ENCODE assay signal across 14 mouse cellular contexts in genomic region chr5:102946625-102947024, GRCm38 (mm10).
DNase-seq lines count a peak whose midpoint lies in the region; ATAC-seq lines count a peak whose summit lies in the region.
"Had no signal": no experiment of that assay in that cellular context is flagged by ENCODE, and none has a peak within 500 bp of the region (broad histone marks: within the 10 kb centered on the region; RNA-seq: fewer than 3 reads in every experiment).

No protein-coding gene starts in this region.

- no peaks in the 10 kb centered on the region for H3K4me1 ChIP-seq in heart, embryonic 16.5 days (ENCODE audit: control insufficient read depth, insufficient read depth, low read length)

- H3K36me3 ChIP-seq in heart, embryonic 16.5 days (ENCODE audit: control insufficient read depth, insufficient read depth), result no peaks in the 10 kb centered on the region

- WGBS in heart, embryonic 16.5 days, result 62% methylated on average over 8 of the region's 8 CpGs

- peak overlapping the region; percentile 23; the same call in 1 of the 2 replicates for H3K27ac ChIP-seq in heart, embryonic 16.5 days (ENCODE audit: low read length)
- H3K27ac ChIP-seq: forebrain, embryonic 13.5 days had no signal

- no peak overlapping the region for H3K9ac ChIP-seq in heart, embryonic 16.5 days (ENCODE audit: low read length)
- H3K9ac ChIP-seq: forebrain, embryonic 13.5 days had no signal

- no peak overlapping the region for H3K4me3 ChIP-seq in heart, embryonic 16.5 days (ENCODE audit: low read length)
- H3K4me3 ChIP-seq: forebrain, embryonic 13.5 days had no signal

- no peaks in the 10 kb centered on the region for H3K27me3 ChIP-seq in heart, embryonic 16.5 days (ENCODE audit: control insufficient read depth, insufficient read depth, low read length)
- H3K27me3 ChIP-seq: forebrain, embryonic 13.5 days had no signal

- intact Hi-C loops in left cerebral cortex, postnatal 14 days (cut with DNase I), result no loop called here

- DNase-seq in adrenal gland, postnatal 10 days, result peak; percentile 10
- DNase-seq in adrenal gland, postnatal 25 days, result no peak
- DNase-seq in heart, postnatal 4 days, result no peak
- peak; percentile 81 for DNase-seq in brain, adult 2 months (ENCODE audit: low read depth, low spot score)
- DNase-seq in left cerebral cortex, postnatal 14 days (ENCODE audit: low spot score in 2 of 2), result peak; percentile 55 to 73
- DNase-seq in cerebellum, adult 11-12 months, result no peak
- DNase-seq in kidney, postnatal 14 days, result no peak
- DNase-seq: gastrocnemius, postnatal 10 days; kidney, adult 2 months; lung, adult 2 months; thymus, postnatal 14 days had no signal

- H3K4me2 ChIP-seq in heart, embryonic 16.5 days (ENCODE audit: low read depth, low read length), result peak overlapping the region; percentile 19; the same call in 1 of the 2 replicates
- H3K4me2 ChIP-seq: forebrain, embryonic 13.5 days had no signal

- no peak for ATAC-seq in heart, embryonic 16.5 days (replicated peaks; ENCODE audit: extremely low read depth, insufficient read depth, low FRiP score)
- ATAC-seq: forebrain, embryonic 13.5 days; hindbrain, embryonic 16.5 days had no signal

- H3K9me3 ChIP-seq in heart, embryonic 16.5 days (replicated peaks; ENCODE audit: control insufficient read depth, low read length), result 0 out of 2 replicates have a peak, but pooled peaks cover 4% of the 10 kb centered on the region
- H3K9me3 ChIP-seq: forebrain, embryonic 13.5 days had no signal

Comparison
In these comparisons a context has a peak if more than half of its experiments do, and no peak if none do; other contexts are left out.
1. DNase-seq: peak in adrenal gland, postnatal 10 days (single experiment), brain, adult 2 months (single experiment) and left cerebral cortex, postnatal 14 days (2 of 2); none in adrenal gland, postnatal 25 days (single experiment), heart, postnatal 4 days (single experiment), cerebellum, adult 11-12 months (single experiment) and kidney, postnatal 14 days (single experiment).